Mouse (Mus musculus): ENCODE results near the gene Ropn1.
"Not testable (repeated sequence)": the region's sequence is repeated elsewhere in the genome, so short reads cannot be mapped to it uniquely, and the experiment has no call there.

Gene Ropn1

DNA sequence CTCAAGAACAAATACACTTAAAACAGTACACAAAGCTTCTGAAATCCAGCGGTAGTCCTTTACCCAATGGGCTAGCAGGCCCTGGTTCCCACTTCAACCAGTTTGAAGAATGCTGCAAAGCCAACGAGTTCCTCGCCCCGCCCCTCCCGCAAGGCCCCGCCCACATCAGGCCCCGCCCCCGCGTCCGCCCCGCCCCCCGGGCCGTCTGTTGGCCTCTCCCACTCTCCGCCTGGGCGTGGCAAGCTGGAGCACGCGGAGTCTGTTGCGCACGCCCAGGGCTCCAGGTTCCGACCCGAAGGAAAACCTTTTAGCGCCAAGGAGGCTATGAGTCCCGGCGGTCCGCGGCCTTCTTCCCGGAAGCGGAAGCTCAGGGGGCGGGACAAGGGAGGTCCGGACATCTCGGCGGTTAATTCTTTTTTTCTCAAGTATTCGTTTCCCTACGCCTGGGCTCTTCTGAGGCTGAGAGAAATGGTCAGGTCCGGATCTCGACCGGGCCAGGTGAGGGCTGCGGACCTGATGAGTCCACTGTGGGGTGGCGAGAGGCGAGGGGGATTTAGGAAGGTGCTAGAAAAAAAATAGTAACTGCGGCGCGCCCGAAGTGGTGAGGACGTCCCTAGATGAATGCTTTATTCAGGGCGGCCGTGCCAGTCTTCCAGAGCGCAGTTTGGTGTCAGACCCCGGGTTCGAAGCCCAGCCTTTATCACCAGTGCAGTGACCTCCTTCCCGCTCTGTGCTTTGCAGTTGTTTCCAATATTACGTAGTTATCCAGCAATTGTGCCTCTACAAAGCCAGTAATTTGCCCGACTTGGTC is 40.8 kb downstream of the Ropn1 start, which contains the start of gene Ccdc14:
Ccdc14 (plus strand) TSS at position 283 of the 811 bp plus-strand sequence.
- peak; percentile 69 to 76 for DNase-seq (ENCODE audit: low spot score in 2 of 2)

DNA sequence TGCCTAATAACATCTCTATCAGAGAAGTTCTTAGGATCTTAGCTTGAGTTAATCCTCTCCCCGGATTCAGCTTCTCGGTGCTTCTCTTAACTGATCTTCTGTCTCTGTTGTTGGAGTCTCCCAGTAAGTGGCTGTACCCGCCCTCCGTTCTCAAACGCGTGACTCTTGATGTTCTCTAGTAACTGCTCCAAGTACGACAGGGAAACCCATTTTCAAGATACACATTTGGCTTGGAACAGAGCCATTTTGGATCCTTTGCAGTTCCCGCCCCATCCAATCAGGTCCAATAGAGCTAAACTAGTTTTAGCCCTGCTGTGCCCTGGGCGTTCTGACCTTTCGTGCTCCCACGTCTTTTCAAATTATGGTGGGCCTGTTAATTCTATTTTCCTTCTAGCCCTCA is 41.4 kb downstream of the Ropn1 start:
- DNase-seq (ENCODE audit: low spot score in 2 of 2) = no peak

DNA sequence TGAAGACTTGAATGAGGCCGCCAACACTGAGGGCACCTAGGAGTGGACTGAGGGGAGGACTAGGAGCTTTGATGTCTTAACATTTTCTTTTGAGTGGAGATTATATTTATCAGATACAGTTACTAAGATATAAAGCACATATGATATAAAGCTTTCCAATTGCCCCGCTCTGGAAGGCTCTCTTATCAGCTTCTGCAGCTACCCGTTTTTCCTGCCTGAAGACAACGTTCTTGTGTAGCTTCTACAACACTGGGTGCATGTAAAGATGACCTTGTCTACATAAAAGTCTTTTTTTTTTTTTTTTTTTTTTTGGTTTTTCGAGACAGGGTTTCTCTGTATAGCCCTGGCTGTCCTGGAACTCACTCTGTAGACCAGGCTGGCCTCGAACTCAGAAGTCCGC is 44.8 kb downstream of the Ropn1 start:
- no peak for DNase-seq (ENCODE audit: low spot score in 2 of 2)

DNA sequence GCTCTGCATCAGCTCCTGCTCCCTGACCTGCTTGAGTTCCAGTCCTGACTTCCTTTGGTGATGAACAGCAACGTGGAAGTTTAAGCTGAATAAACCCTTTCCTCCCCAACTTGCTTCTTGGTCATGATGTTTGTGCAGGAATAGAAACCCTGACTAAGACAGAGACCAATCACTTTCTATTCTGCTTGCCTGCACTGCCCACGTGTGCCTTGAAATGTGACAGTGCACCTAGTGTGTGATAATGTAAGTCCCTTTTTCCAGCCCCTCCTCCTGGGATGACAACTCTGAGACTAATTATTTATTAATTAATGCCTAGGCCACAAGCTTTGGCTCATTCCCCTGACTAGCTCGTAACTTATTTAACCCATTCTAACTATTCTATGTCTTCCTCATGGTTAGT is 49.0 kb downstream of the Ropn1 start:
- DNase-seq (ENCODE audit: low spot score in 2 of 2) = not testable (repeated sequence)

DNA sequence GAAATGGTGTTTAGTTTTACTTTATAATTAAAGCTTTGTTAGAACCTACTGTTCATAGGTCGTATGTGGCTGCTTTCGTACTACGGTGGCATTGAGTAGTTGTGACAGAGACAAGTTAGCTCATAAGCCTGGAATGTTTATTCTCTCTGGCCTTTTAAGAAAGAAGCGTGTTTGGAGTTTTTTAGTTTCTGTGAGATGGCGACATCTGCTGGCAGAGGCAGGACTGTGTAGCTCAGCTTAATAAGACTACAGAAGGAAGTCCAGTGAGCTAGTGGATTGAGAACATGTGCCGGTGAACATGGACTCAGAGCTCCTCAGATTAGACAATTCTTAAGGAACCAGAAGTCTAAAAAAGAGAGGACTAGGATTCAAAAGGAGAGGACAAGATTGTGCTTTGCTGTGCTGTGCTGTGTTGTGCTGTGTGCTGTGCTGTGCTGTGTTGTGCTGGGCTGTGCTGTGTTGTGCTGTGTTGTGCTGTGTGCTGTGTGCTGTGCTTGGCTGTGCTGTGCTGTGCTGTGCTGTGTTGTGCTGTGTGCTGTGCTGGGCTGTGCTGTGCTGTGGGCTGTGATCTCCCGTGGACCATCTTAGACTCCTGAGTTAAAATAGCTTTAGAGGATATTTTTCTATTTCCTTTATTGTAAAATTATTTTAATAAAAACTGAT is 50.6 kb downstream of the Ropn1 start:
- peak; percentile 74 to 85 for DNase-seq (ENCODE audit: low spot score in 2 of 2)

DNA sequence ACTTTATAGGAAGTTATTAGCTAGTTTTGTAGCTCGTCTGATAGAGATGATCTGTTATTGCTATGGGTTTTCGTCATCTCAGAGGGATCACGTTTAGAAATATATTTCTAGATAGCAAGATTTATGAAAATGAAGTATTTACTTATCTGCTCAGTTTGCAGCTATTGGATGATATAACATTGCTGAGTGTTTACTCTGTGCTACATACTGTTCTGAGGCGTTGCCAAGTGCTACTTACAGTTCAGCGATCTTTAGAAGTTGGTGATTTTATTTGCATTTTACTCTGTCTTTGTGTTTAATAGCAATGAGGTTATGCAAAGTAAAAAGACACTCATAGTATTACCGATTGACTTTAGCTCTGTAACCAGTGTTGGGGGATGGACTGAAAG is 51.1 kb downstream of the Ropn1 start:
- DNase-seq (ENCODE audit: low spot score in 2 of 2) = no peak

DNA sequence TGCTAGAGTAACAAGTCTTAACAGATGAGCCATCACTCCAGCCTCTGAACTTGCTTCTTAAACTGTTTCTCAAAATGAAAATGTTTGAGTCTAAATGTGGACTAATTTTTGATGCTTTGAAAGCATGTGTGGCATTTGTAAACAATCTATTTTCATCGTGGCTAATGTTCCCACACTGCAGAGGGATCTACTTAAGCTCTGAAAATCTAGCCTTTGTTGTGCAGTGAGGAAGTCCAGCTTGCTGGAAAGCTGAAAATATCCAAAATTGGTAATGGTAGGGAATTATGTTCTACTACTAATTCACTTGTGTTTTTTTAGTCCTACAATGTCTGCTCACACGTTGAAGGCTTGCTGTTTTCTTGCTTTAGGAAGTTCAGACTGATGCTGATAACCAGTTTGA is 56.3 kb downstream of the Ropn1 start:
- no peak for DNase-seq (ENCODE audit: low spot score in 2 of 2)

DNA sequence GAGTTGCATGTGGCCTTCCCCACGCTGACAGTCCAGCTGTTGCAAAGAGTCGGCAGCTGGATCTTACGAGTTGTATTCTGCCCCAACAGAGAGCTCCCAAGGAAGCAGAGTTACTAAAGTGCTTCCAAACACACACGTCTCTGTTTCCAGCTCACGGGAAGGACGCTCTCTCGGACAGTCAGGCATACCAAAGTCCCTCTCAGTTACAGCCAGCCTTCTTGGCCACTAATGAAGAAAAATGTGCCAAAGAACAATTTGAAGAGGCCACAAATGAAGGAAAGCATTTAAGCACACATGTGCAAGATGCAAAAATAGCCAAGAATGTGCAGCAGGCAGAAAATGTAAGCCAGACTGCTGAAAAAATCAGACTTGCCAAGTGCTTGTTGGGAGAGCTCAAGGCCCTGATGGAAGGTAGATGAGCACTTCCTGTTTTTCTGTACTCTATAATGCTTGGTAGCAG is 56.8 kb downstream of the Ropn1 start:
- no peak for DNase-seq (ENCODE audit: low spot score in 2 of 2)

DNA sequence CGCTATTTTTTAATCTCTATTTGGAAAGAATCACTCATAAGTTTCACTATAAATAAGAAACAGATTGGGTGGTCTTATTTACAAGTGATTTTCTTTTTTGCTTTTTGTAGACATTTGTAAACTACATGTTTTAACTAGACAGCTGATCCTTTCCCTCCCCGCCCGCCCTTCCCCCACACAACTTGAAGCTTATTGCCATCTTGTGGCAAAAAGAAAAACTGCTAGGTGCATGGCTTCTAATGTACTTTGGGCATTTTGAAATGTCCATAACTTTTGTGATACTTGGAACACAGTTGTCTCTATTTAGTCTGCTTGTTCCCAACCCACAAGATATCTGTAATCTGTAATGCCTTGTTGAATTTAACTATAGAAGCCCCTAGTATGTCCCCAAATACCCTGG is 61.8 kb downstream of the Ropn1 start:
- DNase-seq (ENCODE audit: low spot score in 2 of 2) = no peak

DNA sequence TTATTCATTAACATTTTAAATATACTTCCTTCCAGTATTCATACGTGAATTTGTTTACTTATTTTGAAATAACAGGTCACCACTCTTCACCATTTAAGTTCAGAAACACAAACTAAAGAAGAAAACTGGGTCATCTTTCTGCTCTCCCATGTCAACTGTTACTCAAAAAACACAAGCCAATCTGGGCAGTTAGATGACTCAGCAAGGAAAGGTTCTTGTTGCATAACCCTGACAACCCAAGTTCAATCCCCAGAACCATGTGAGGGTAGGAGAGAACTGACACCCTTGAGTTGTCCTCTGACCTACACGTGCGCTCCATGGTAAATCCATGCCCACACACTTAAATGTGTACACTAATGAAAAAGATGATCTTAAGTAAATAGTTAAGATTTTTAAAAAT is 75.4 kb downstream of the Ropn1 start:
- DNase-seq (ENCODE audit: low spot score in 2 of 2) = no peak
